In the genomic region with DNA sequence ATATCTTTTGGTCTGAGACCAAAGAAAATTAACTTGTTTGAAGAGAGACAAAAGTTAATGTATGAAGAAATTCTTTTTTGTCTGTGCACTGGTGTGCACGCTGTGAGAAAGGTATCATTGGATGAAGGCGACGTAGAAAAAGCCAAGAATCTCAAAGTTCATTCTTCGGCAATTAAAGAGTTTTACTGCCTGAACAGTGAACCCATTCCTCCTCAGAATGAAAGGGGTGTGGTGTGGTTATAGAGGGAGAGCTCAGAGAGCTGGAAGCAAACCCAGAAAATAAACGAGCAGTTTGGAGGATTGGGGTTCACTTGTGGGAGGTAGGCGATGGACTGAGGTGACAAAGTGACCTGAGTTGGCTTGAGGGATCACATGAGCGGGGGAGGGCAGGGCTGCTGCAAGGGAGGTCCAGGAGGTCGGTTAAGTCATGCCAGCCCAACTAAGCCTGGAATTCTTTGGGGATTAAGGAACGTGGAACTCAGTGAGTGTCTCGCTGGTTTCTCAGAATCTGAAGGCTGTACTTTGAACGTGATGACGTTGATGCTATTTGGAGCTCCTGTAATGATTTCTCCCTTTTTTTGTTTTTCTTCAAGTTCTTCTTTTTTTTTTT, we compare ENCODE assay signal across 32 mouse cellular contexts. TPM values are rescaled to one million over a fixed set of nuclear protein-coding genes. Genes with fewer than 3 reads are reported as not detected.
A peak's percentile ranks its signal among the peaks of the same experiment; 100 is the strongest.
DNase-seq lines count a peak whose midpoint lies in the region; TF ChIP-seq lines count a peak whose summit lies in the region.
"Had no signal": no experiment of that assay in that cellular context is flagged by ENCODE, and none has a peak within 500 bp of the region (broad histone marks: within the 10 kb centered on the region; RNA-seq: fewer than 3 reads in every experiment).

No protein-coding gene starts in this region.

- no peak for TF ChIP-seq POLR2A in testis, adult 2 months (IDR thresholded peaks at IDR 0.05; ENCODE audit: control insufficient read depth, low read depth, low read length)

- H3K4me3 ChIP-seq in testis, adult 2 months (ENCODE audit: control insufficient read depth, low read depth, low read length) = peak overlapping the region; percentile 78
- H3K4me3 ChIP-seq: embryonic facial prominence, embryonic 13.5 days; erythroblast, embryonic 14.5 days; forebrain, embryonic 12.5 days; gastrocnemius, adult 2 months; liver, embryonic 15.5 days; lung, embryonic 15.5 days; myocyte; neural tube, embryonic 13.5 days had no signal

- no peak overlapping the region for H3K27ac ChIP-seq in testis, adult 2 months (ENCODE audit: control insufficient read depth, insufficient read depth, low read depth, low read length)
- H3K27ac ChIP-seq: embryonic facial prominence, embryonic 13.5 days; forebrain, embryonic 12.5 days; gastrocnemius, adult 2 months; hindbrain, embryonic 14.5 days; liver, embryonic 15.5 days; lung, embryonic 15.5 days; neural tube, embryonic 13.5 days had no signal

- H3K36me3 ChIP-seq in testis, adult 2 months (ENCODE audit: control insufficient read depth, insufficient read depth, low read length) = no peaks in the 10 kb centered on the region; the same call in 1 of the 2 replicates
- H3K36me3 ChIP-seq: embryonic facial prominence, embryonic 13.5 days; forebrain, embryonic 12.5 days; liver, embryonic 15.5 days; lung, embryonic 15.5 days; neural tube, embryonic 13.5 days had no signal

- no peaks in the 10 kb centered on the region for H3K27me3 ChIP-seq in testis, adult 2 months (ENCODE audit: control insufficient read depth, insufficient read depth, low read length)

- no peak for TF ChIP-seq CTCF in testis, adult 2 months (IDR thresholded peaks at IDR 0.05; ENCODE audit: control insufficient read depth, insufficient read depth, insufficient replicate concordance, low read depth, low read length)

- no peak for DNase-seq in testis, postnatal 10 days (ENCODE audit: low spot score)
- peak; percentile 86 for DNase-seq in kidney, adult 9 months
- DNase-seq in kidney, postnatal 4 days = peak; percentile 13 to 31
- DNase-seq in frontal cortex, postnatal 14 days (ENCODE audit: low spot score in 2 of 2) = no peak
- no peak for DNase-seq in right cerebral cortex, adult 18-20 months
- no peak for DNase-seq in ovary, postnatal 10 days (ENCODE audit: low spot score)
- DNase-seq: adrenal gland, postnatal 10 days; B cell, adult 2 months; cerebellum, adult 2 months; cerebellum, postnatal 25 days; embryo, embryonic 11 days; gastrocnemius, adult 2 months; heart, postnatal 4 days; layer of hippocampus, adult 9-11 months; liver; lung, postnatal 36 days; right cerebral cortex, postnatal 4 days had no signal

- peaks cover 2% of the 10 kb centered on the region for H3K4me1 ChIP-seq in testis, adult 2 months (ENCODE audit: control insufficient read depth, insufficient read depth, low read length)
- H3K4me1 ChIP-seq: embryonic facial prominence, embryonic 13.5 days; forebrain, embryonic 12.5 days; liver, embryonic 15.5 days; neural tube, embryonic 13.5 days had no signal

RNA-seq across cellular contexts. Expression of gene Cfap65, which starts 0.9 kb away (rescaled TPM):
- 204 and 212 TPM in 2 replicates for polyA plus RNA-seq in testis, adult 2 months (2012; rRNA removed)
- polyA plus RNA-seq: embryonic facial prominence, embryonic 13.5 days; erythroblast, embryonic 14.5 days; inflammation-experienced regulatory T-cells, adult 6 months; liver, embryonic 15.5 days; myocyte; urinary bladder, adult 2 months had no signal

RNA-seq across cellular contexts. Expression of gene Ihh, which starts 15.1 kb away (rescaled TPM):
- 0.43 and 0.94 TPM in 2 replicates for polyA plus RNA-seq in testis, adult 2 months (2012; rRNA removed)
- polyA plus RNA-seq: activated CD4-positive, CD25-positive, alpha-beta regulatory T cell, adult 4 months; inflammation-experienced regulatory T-cells, adult 6 months had no signal

RNA-seq across cellular contexts. Expression of gene Cryba2, which starts 43.4 kb away (rescaled TPM):
- 1.8 and 2.0 TPM in 2 replicates for polyA plus RNA-seq in testis, adult 2 months (2012; rRNA removed)
- polyA plus RNA-seq: activated CD4-positive, CD25-positive, alpha-beta regulatory T cell, adult 4 months; embryonic facial prominence, embryonic 13.5 days; erythroblast, embryonic 14.5 days; forebrain, embryonic 12.5 days; heart, embryonic 16.5 days; inflammation-experienced regulatory T-cells, adult 6 months; liver, embryonic 15.5 days; lung, embryonic 15.5 days; myocyte; urinary bladder, adult 2 months had no signal

RNA-seq across cellular contexts. Expression of gene Fev, which starts 51.1 kb away (rescaled TPM):
- 2.4 and 3.1 TPM in 2 replicates for polyA plus RNA-seq in testis, adult 2 months (2012; rRNA removed)
- polyA plus RNA-seq: activated CD4-positive, CD25-positive, alpha-beta regulatory T cell, adult 4 months; embryonic facial prominence, embryonic 13.5 days; erythroblast, embryonic 14.5 days; forebrain, embryonic 12.5 days; gonadal fat pad, adult 2 months; inflammation-experienced regulatory T-cells, adult 6 months; lung, embryonic 15.5 days; myocyte; neural tube, embryonic 13.5 days; thymus, postnatal 0 days; urinary bladder, adult 2 months had no signal

Comparison
In these comparisons a context has a peak if more than half of its experiments do, and no peak if none do; other contexts are left out.
1. DNase-seq: peak in kidney, adult 9 months (single experiment) and kidney, postnatal 4 days (2 of 2); none in testis, postnatal 10 days (single experiment), frontal cortex, postnatal 14 days (0 of 2), right cerebral cortex, adult 18-20 months (single experiment) and ovary, postnatal 10 days (single experiment).